In the genomic region with DNA sequence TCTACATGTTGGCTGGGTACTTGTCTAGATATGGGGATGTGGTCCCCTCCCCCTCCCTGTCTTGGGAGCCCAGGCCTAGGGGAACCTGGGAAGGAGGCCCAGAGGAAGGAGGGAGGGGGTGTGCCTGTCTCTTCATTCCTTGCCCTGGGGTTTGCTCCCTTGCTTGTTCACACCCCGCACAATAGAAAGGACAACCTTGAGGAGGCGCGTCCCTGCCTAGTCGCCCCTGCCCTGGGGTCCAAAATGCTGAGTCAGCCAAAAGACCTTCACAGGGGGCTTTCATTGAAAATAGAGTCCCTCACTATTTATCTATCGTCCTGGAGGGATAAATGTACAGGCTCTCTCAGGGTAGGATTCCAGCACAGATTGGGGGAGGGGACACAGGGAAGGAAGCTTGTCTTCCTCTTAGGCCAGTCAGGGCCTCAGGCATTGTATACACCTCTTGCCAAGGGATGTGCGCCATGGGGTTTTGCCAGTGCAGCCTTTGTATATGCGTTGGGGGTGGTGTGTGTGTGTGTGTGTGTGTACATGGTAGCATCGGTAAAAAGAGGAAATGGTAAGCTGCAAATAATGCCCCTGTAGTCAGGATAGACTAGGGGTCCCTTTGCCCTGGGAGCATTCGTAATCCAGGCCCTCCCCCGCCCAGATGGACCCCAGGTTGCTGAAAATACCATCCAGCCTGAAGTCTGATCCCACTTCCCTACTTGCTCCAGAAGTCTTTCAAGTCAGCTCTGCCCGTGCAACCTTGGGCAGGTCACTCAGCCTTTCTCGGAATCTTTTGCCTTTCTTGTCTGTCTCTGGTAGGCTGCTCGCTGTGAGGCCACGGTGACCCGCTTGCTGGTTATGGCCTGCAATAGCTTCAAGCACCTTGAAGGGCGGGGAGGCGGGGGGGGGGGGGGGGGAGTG, we compare ENCODE assay signal across 8 mouse cellular contexts. TPM values are rescaled to one million over a fixed set of nuclear protein-coding genes. Genes with fewer than 3 reads are reported as not detected.
DNase-seq lines count a peak whose midpoint lies in the region; ATAC-seq and TF ChIP-seq lines count a peak whose summit lies in the region.

No protein-coding gene starts in this region.

- DNase-seq in gastrocnemius, postnatal 14 days, result peak; percentile 15
- DNase-seq in gastrocnemius, postnatal 10 days, result no peak
- DNase-seq in CH12.LX (ENCODE audit: extremely low read depth) (no peak), adipocyte (ENCODE audit: low spot score) (no peak)
- DNase-seq in forebrain, postnatal 0 days, result peak; percentile 19
- no peak for DNase-seq in cerebellum, postnatal 25 days

- H3K9me3 ChIP-seq in CH12.LX (replicated peaks; ENCODE audit: low read length), result no peaks in the 10 kb centered on the region
- no peaks in the 10 kb centered on the region for H3K9me3 ChIP-seq in forebrain, postnatal 0 days (ENCODE audit: low read length)
- no peaks in the 10 kb centered on the region for H3K9me3 ChIP-seq in liver, embryonic 12.5 days (replicated peaks)
- H3K9me3 ChIP-seq in stomach, embryonic 15.5 days, result no peaks in the 10 kb centered on the region

- H3K27me3 ChIP-seq in CH12.LX (replicated peaks), result no peaks in the 10 kb centered on the region
- H3K27me3 ChIP-seq in forebrain, postnatal 0 days (ENCODE audit: insufficient read depth, low read length), result no peaks in the 10 kb centered on the region
- peaks cover 15% of the 10 kb centered on the region for H3K27me3 ChIP-seq in liver, embryonic 12.5 days (replicated peaks)
- H3K27me3 ChIP-seq in stomach, embryonic 15.5 days (replicated peaks), result no peaks in the 10 kb centered on the region

- intact Hi-C loops in gastrocnemius, postnatal 14 days (cut with DNase I; ENCODE audit: low total_unique reads), result no loop called here

- dilution Hi-C loops in CH12.LX (cut with MboI; ENCODE audit: extremely low pct_ligation_motif_present, extremely low pct_unique_long_range_greater_than_20kb, low sequenced_read_pairs), result no loop called here

- no peak for TF ChIP-seq RAD21 in CH12.LX (IDR thresholded peaks at IDR 0.05; ENCODE audit: low read depth, low read length)

- no peak overlapping the region for H3K4me3 ChIP-seq in CH12.LX (replicated peaks in 1 of 3; ENCODE audit: low read depth in 2 of 3, low read length in 2 of 3, poor library complexity in 1 of 3)
- no peak overlapping the region for H3K4me3 ChIP-seq in forebrain, postnatal 0 days (ENCODE audit: low read depth, low read length)
- H3K4me3 ChIP-seq in liver, embryonic 12.5 days, result no peak overlapping the region
- H3K4me3 ChIP-seq in stomach, embryonic 15.5 days (replicated peaks), result no peak overlapping the region

- no peaks in the 10 kb centered on the region for H3K79me2 ChIP-seq in CH12.LX (replicated peaks; ENCODE audit: control insufficient read depth, extremely low read depth, insufficient read depth, poor library complexity, severe bottlenecking)

- peak; percentile 34; the same call in 1 of the 2 replicates for TF ChIP-seq EP300 in CH12.LX (IDR thresholded peaks at IDR 0.05; ENCODE audit: low read length)

- TF ChIP-seq CTCF in CH12.LX (conservative IDR thresholded peaks at IDR 0.05 in 1 of 2, IDR thresholded peaks at IDR 0.05 in 1 of 2; ENCODE audit: low read depth in 2 of 2, low read length in 2 of 2), result no peak
- TF ChIP-seq CTCF in forebrain, postnatal 0 days (IDR thresholded peaks at IDR 0.05; ENCODE audit: low read depth), result no peak

- H3K36me3 ChIP-seq in CH12.LX (replicated peaks in 1 of 2; ENCODE audit: control insufficient read depth in 1 of 2, insufficient read depth in 1 of 2, low read length in 1 of 2), result peaks cover 10 to 48% of the 10 kb centered on the region in 2 experiments
- H3K36me3 ChIP-seq in forebrain, postnatal 0 days (ENCODE audit: insufficient read depth), result 0 out of 2 replicates have a peak, but pooled peaks cover 3% of the 10 kb centered on the region
- peaks cover 7% of the 10 kb centered on the region; the same call in 1 of the 2 replicates for H3K36me3 ChIP-seq in liver, embryonic 12.5 days
- peaks cover 15% of the 10 kb centered on the region for H3K36me3 ChIP-seq in stomach, embryonic 15.5 days

- no peak overlapping the region for H3K27ac ChIP-seq in CH12.LX (ENCODE audit: insufficient read depth, low read depth)
- 0 out of 2 replicates have a peak overlapping the region, but pooled peaks have one; percentile 21 for H3K27ac ChIP-seq in forebrain, postnatal 0 days (ENCODE audit: low read depth, low read length)
- peak overlapping the region; percentile 58 for H3K27ac ChIP-seq in liver, embryonic 12.5 days
- H3K27ac ChIP-seq in stomach, embryonic 15.5 days, result peak overlapping the region; percentile 80

- H3K4me2 ChIP-seq in CH12.LX (ENCODE audit: insufficient read depth, low read depth, poor library complexity, severe bottlenecking), result no peak overlapping the region
- H3K4me2 ChIP-seq in forebrain, postnatal 0 days (ENCODE audit: low read depth), result no peak overlapping the region
- H3K4me2 ChIP-seq in liver, embryonic 12.5 days, result peak overlapping the region; percentile 36
- H3K4me2 ChIP-seq in stomach, embryonic 15.5 days, result peak overlapping the region; percentile 32

- peaks cover 18 to 56% of the 10 kb centered on the region in 2 experiments for H3K4me1 ChIP-seq in CH12.LX (ENCODE audit: control insufficient read depth in 1 of 2, insufficient read depth in 2 of 2)
- peaks cover 20% of the 10 kb centered on the region; the same call in 1 of the 2 replicates for H3K4me1 ChIP-seq in forebrain, postnatal 0 days (ENCODE audit: insufficient read depth)
- peaks cover 67% of the 10 kb centered on the region for H3K4me1 ChIP-seq in liver, embryonic 12.5 days
- H3K4me1 ChIP-seq in stomach, embryonic 15.5 days, result peaks cover 69% of the 10 kb centered on the region

- no peak for TF ChIP-seq POLR2A in CH12.LX (IDR thresholded peaks at IDR 0.05; ENCODE audit: low read depth, low read length)

- WGBS in forebrain, postnatal 0 days, result 18% methylated on average over 15 of the region's 17 CpGs
- 30% methylated on average over 16 of the region's 17 CpGs for WGBS in liver, embryonic 12.5 days (ENCODE audit: insufficient replicate concordance)
- WGBS in stomach, embryonic 15.5 days, result 18% methylated on average over 16 of the region's 17 CpGs

- H3K9ac ChIP-seq in CH12.LX (ENCODE audit: insufficient read depth, low read depth), result no peak overlapping the region
- no peak overlapping the region for H3K9ac ChIP-seq in forebrain, postnatal 0 days
- H3K9ac ChIP-seq in liver, embryonic 12.5 days, result 0 out of 2 replicates have a peak overlapping the region, but pooled peaks have one; percentile 20
- H3K9ac ChIP-seq in stomach, embryonic 15.5 days, result no peak overlapping the region

- ATAC-seq in forebrain, postnatal 0 days, result no peak; the same call in 1 of the 2 replicates
- no peak for ATAC-seq in liver, embryonic 12.5 days
- no peak for ATAC-seq in stomach, embryonic 15.5 days (ENCODE audit: insufficient read depth, low FRiP score, low read depth)

- in situ Hi-C loops in CH12.LX (cut with MboI; ENCODE audit: low pct_ligation_motif_present, low pct_unique_long_range_greater_than_20kb, low sequenced_read_pairs), result no loop called here

TF ChIP-seq in CH12.LX, 34 proteins besides CTCF, POLR2A, EP300 and RAD21:
- TF ChIP-seq SMC3 (IDR thresholded peaks at IDR 0.05; ENCODE audit: low read depth, low read length), result no peak
- no peak for TF ChIP-seq CHD2 (IDR thresholded peaks at IDR 0.05; ENCODE audit: low read length)
- TF ChIP-seq TCF12 (IDR thresholded peaks at IDR 0.05; ENCODE audit: low read depth, low read length), result 0 out of 2 replicates have a peak, but pooled peaks have one; percentile 20
- TF ChIP-seq MAFK (IDR thresholded peaks at IDR 0.05; ENCODE audit: insufficient replicate concordance, low read length), result peak; percentile 92

RNA-seq across cellular contexts. Expression of a gene that starts 27.4 kb away (rescaled TPM):
- 10 to 100 TPM; 13.7 to 19.7 TPM for total RNA-seq in gastrocnemius, postnatal 14 days (2021)
- total RNA-seq in gastrocnemius, postnatal 10 days (2021), result 10 to 100 TPM; 22.6 to 31.5 TPM
- total RNA-seq in CH12.LX (2012; rRNA removed) (11.1 and 12.1 TPM in 2 replicates), CH12.LX (2014; rRNA removed) (2.7 and 4.5 TPM in 2 replicates)
- polyA plus RNA-seq in CH12.LX (2012; ENCODE audit: insufficient read length, low read depth), result 12.4 and 13.7 TPM in 2 replicates
- total RNA-seq in forebrain, postnatal 0 days (2014; rRNA removed), result 11.6 and 15.2 TPM in 2 replicates
- polyA plus RNA-seq in forebrain, postnatal 0 days (2015; fragmentation: Nextera tagmentation; extraction: Ambion mirVana), result 9.5 and 10.7 TPM in 2 replicates
- polyA plus RNA-seq in liver, embryonic 12.5 days (2016; fragmentation: Nextera tagmentation; extraction: Ambion mirVana), result 6.8 and 7.1 TPM in 2 replicates
- polyA plus RNA-seq in stomach, embryonic 15.5 days (2015; fragmentation: Nextera tagmentation; extraction: Ambion mirVana), result 34.0 and 41.0 TPM in 2 replicates

RNA-seq across cellular contexts. Expression of a gene that starts 27.8 kb away (rescaled TPM):
- not detected for total RNA-seq in gastrocnemius, postnatal 14 days (2021)
- not detected for total RNA-seq in gastrocnemius, postnatal 10 days (2021)
- total RNA-seq in CH12.LX (2012; rRNA removed) (0.47 and 0.50 TPM in 2 replicates), CH12.LX (2014; rRNA removed) (not detected in 2 replicates)
- polyA plus RNA-seq in CH12.LX (2012; ENCODE audit: insufficient read length, low read depth), result not detected in 2 replicates
- 1.2 and 1.4 TPM in 2 replicates for total RNA-seq in forebrain, postnatal 0 days (2014; rRNA removed)
- 2.0 and 2.7 TPM in 2 replicates for polyA plus RNA-seq in forebrain, postnatal 0 days (2015; fragmentation: Nextera tagmentation; extraction: Ambion mirVana)
- not detected in 2 replicates for polyA plus RNA-seq in liver, embryonic 12.5 days (2016; fragmentation: Nextera tagmentation; extraction: Ambion mirVana)
- polyA plus RNA-seq in stomach, embryonic 15.5 days (2015; fragmentation: Nextera tagmentation; extraction: Ambion mirVana), result 0.42 and 0.43 TPM in 2 replicates

RNA-seq across cellular contexts. Expression of a gene that starts 47.5 kb away (rescaled TPM):
- 1 to 10 TPM in 1 of 2 experiments, under 1 TPM in 1; 0.78 to 1.3 TPM for total RNA-seq in gastrocnemius, postnatal 14 days (2021)
- 1 to 10 TPM; 2.3 to 3.5 TPM for total RNA-seq in gastrocnemius, postnatal 10 days (2021)
- total RNA-seq in CH12.LX (2012; rRNA removed) (47.4 and 78.9 TPM in 2 replicates), CH12.LX (2014; rRNA removed) (93.7 and 99.3 TPM in 2 replicates)
- 81.3 and 91.9 TPM in 2 replicates for polyA plus RNA-seq in CH12.LX (2012; ENCODE audit: insufficient read length, low read depth)
- total RNA-seq in forebrain, postnatal 0 days (2014; rRNA removed), result 2.2 and 2.3 TPM in 2 replicates
- polyA plus RNA-seq in forebrain, postnatal 0 days (2015; fragmentation: Nextera tagmentation; extraction: Ambion mirVana), result 1.3 and 1.7 TPM in 2 replicates
- polyA plus RNA-seq in liver, embryonic 12.5 days (2016; fragmentation: Nextera tagmentation; extraction: Ambion mirVana), result 86.5 and 89.9 TPM in 2 replicates
- 28.8 and 30.3 TPM in 2 replicates for polyA plus RNA-seq in stomach, embryonic 15.5 days (2015; fragmentation: Nextera tagmentation; extraction: Ambion mirVana)

Comparison
In these comparisons a context has a peak if more than half of its experiments do, and no peak if none do; other contexts are left out.
1. DNase-seq: peak in gastrocnemius, postnatal 14 days (single experiment) and forebrain, postnatal 0 days (single experiment); none in gastrocnemius, postnatal 10 days (single experiment), CH12.LX (single experiment), adipocyte (single experiment) and cerebellum, postnatal 25 days (0 of 2).
2. H3K4me2 ChIP-seq: peak in liver, embryonic 12.5 days (single experiment) and stomach, embryonic 15.5 days (single experiment); none in CH12.LX (single experiment) and forebrain, postnatal 0 days (single experiment).
3. RNA of a gene that starts 47.5 kb away (total RNA-seq): 47.4 to 99.3 TPM in CH12.LX; 2.3 to 3.5 TPM in gastrocnemius, postnatal 10 days, 2.2 to 2.3 TPM in forebrain, postnatal 0 days and 0.78 to 1.3 TPM in gastrocnemius, postnatal 14 days; every median in the first group is over 10 times any median in the second.